Mouse (Mus musculus): ENCODE data around the gene Akap2. TPM values are rescaled to one million over a fixed set of nuclear protein-coding genes. Genes with fewer than 3 reads are reported as not detected.

The Akap2 gene
- polyA plus RNA-seq, 1 experiment from 2014 or later, result 28.2 TPM

- DNase-seq (ENCODE audit: low spot score), result peak; percentile 70
- Histone ChIP-seq H3K36me3 (ENCODE audit: control insufficient read depth, insufficient read depth, low read length) (peaks cover 12% of the 10 kb centered on the region), H3K4me1 (replicated peaks; ENCODE audit: control insufficient read depth, insufficient read depth, low read length) (peaks cover 33% of the 10 kb centered on the region), H3K9ac (ENCODE audit: low read length) (peak overlapping the region; percentile 60), H3K27ac (ENCODE audit: low read depth) (peak overlapping the region; percentile 95), H3K27me3 (replicated peaks; ENCODE audit: control insufficient read depth, insufficient read depth, low read length) (no peaks in the 10 kb centered on the region), H3K9me3 (ENCODE audit: control insufficient read depth, low read length) (no peaks in the 10 kb centered on the region), H3K4me2 (ENCODE audit: low read length) (peak overlapping the region; percentile 62), H3K4me3 (ENCODE audit: low read depth, low read length) (peak overlapping the region; percentile 47)
- ATAC-seq (replicated peaks; ENCODE audit: low FRiP score, low TSS enrichment, low read depth), result no peak
- 25% methylated on average over 12 of the region's 12 CpGs for WGBS
Observed at GRCm38 (mm10) chr4:57845541-57846210, 128.2 kb downstream of the Akap2 start.

- WGBS, result 20% methylated on average over 11 of the region's 12 CpGs
- peaks cover 37% of the 10 kb centered on the region for H3K4me1 ChIP-seq (replicated peaks; ENCODE audit: control insufficient read depth, insufficient read depth, low read length)
- peaks cover 12% of the 10 kb centered on the region for H3K36me3 ChIP-seq (ENCODE audit: control insufficient read depth, insufficient read depth, low read length)
- H3K9ac ChIP-seq (ENCODE audit: low read length), result peak overlapping the region; percentile 60
- H3K4me2 ChIP-seq (ENCODE audit: low read length), result peak overlapping the region; percentile 62
- peak overlapping the region; percentile 47 for H3K4me3 ChIP-seq (ENCODE audit: low read depth, low read length)
- ATAC-seq (replicated peaks; ENCODE audit: low FRiP score, low TSS enrichment, low read depth) (peak; percentile 38; the same call in 1 of the 2 replicates), DNase-seq (ENCODE audit: low spot score) (no peak)
- H3K27me3 ChIP-seq (replicated peaks; ENCODE audit: control insufficient read depth, insufficient read depth, low read length), result no peaks in the 10 kb centered on the region
- H3K9me3 ChIP-seq (ENCODE audit: control insufficient read depth, low read length), result no peaks in the 10 kb centered on the region
- H3K27ac ChIP-seq (ENCODE audit: low read depth), result peak overlapping the region; percentile 95
Observed at GRCm38 (mm10) chr4:57846381-57846990, 129.0 kb downstream of the Akap2 start.

GRCm38 (mm10) chr4:57846991-57847422, 129.6 kb downstream of the Akap2 start:
- H3K4me1 ChIP-seq (replicated peaks; ENCODE audit: control insufficient read depth, insufficient read depth, low read length), result peaks cover 40% of the 10 kb centered on the region

GRCm38 (mm10) chr4:57847676-57848075, 130.2 kb downstream of the Akap2 start:
- H3K9me3 ChIP-seq (ENCODE audit: control insufficient read depth, low read length), result no peaks in the 10 kb centered on the region
- H3K4me2 ChIP-seq (ENCODE audit: low read length), result peak overlapping the region; percentile 62
- ATAC-seq (replicated peaks; ENCODE audit: low FRiP score, low TSS enrichment, low read depth) (no peak), DNase-seq (ENCODE audit: low spot score) (no peak)
- peak overlapping the region; percentile 47 for H3K4me3 ChIP-seq (ENCODE audit: low read depth, low read length)
- peaks cover 40% of the 10 kb centered on the region for H3K4me1 ChIP-seq (replicated peaks; ENCODE audit: control insufficient read depth, insufficient read depth, low read length)
- H3K27ac ChIP-seq (ENCODE audit: low read depth), result peak overlapping the region; percentile 95
- peaks cover 12% of the 10 kb centered on the region for H3K36me3 ChIP-seq (ENCODE audit: control insufficient read depth, insufficient read depth, low read length)
- WGBS, result 82% methylated on average over 3 of the region's 3 CpGs
- 0 out of 2 replicates have a peak overlapping the region, but pooled peaks have one; percentile 11 for H3K9ac ChIP-seq (ENCODE audit: low read length)
- H3K27me3 ChIP-seq (replicated peaks; ENCODE audit: control insufficient read depth, insufficient read depth, low read length), result no peaks in the 10 kb centered on the region

More at GRCm38 (mm10) chr4:57846991-57847422, 129.6 kb downstream of the Akap2 start:
- Histone ChIP-seq H3K9me3 (ENCODE audit: control insufficient read depth, low read length) (no peaks in the 10 kb centered on the region), H3K27ac (ENCODE audit: low read depth) (peak overlapping the region; percentile 95), H3K4me2 (ENCODE audit: low read length) (peak overlapping the region; percentile 62), H3K27me3 (replicated peaks; ENCODE audit: control insufficient read depth, insufficient read depth, low read length) (no peaks in the 10 kb centered on the region), H3K4me3 (ENCODE audit: low read depth, low read length) (peak overlapping the region; percentile 47), H3K36me3 (ENCODE audit: control insufficient read depth, insufficient read depth, low read length) (peaks cover 12% of the 10 kb centered on the region), H3K9ac (ENCODE audit: low read length) (0 out of 2 replicates have a peak overlapping the region, but pooled peaks have one; percentile 11)
- WGBS, result 15% methylated on average over 8 of the region's 8 CpGs
- ATAC-seq (replicated peaks; ENCODE audit: low FRiP score, low TSS enrichment, low read depth) (peak; percentile 35), DNase-seq (ENCODE audit: low spot score) (peak; percentile 65)

GRCm38 (mm10) chr4:57849465-57849864, 132.0 kb downstream of the Akap2 start:
- H3K4me2 ChIP-seq (ENCODE audit: low read length), result no peak overlapping the region
- no peaks in the 10 kb centered on the region for H3K27me3 ChIP-seq (replicated peaks; ENCODE audit: control insufficient read depth, insufficient read depth, low read length)
- DNase-seq (ENCODE audit: low spot score), result no peak
- H3K9ac ChIP-seq (ENCODE audit: low read length), result no peak overlapping the region
- WGBS, result 71% methylated on average over 6 of the region's 6 CpGs
- peaks cover 13% of the 10 kb centered on the region for H3K36me3 ChIP-seq (ENCODE audit: control insufficient read depth, insufficient read depth, low read length)
- H3K27ac ChIP-seq (ENCODE audit: low read depth), result no peak overlapping the region
- no peak overlapping the region for H3K4me3 ChIP-seq (ENCODE audit: low read depth, low read length)
- no peaks in the 10 kb centered on the region for H3K9me3 ChIP-seq (ENCODE audit: control insufficient read depth, low read length)
- no peak for ATAC-seq (replicated peaks; ENCODE audit: low FRiP score, low TSS enrichment, low read depth)
- H3K4me1 ChIP-seq (replicated peaks; ENCODE audit: control insufficient read depth, insufficient read depth, low read length), result peaks cover 37% of the 10 kb centered on the region

GRCm38 (mm10) chr4:57851731-57852130, 134.3 kb downstream of the Akap2 start:
- peak; percentile 35 for DNase-seq (ENCODE audit: low spot score)
- Histone ChIP-seq H3K27ac (ENCODE audit: low read depth) (no peak overlapping the region), H3K27me3 (replicated peaks; ENCODE audit: control insufficient read depth, insufficient read depth, low read length) (no peaks in the 10 kb centered on the region), H3K4me1 (replicated peaks; ENCODE audit: control insufficient read depth, insufficient read depth, low read length) (peaks cover 22% of the 10 kb centered on the region), H3K9me3 (ENCODE audit: control insufficient read depth, low read length) (0 out of 2 replicates have a peak, but pooled peaks cover 4% of the 10 kb centered on the region), H3K36me3 (ENCODE audit: control insufficient read depth, insufficient read depth, low read length) (peaks cover 35% of the 10 kb centered on the region), H3K9ac (ENCODE audit: low read length) (no peak overlapping the region), H3K4me3 (ENCODE audit: low read depth, low read length) (no peak overlapping the region), H3K4me2 (ENCODE audit: low read length) (no peak overlapping the region)
- 81% methylated on average over 1 of the region's 1 CpGs for WGBS
- ATAC-seq (replicated peaks; ENCODE audit: low FRiP score, low TSS enrichment, low read depth), result no peak

- ATAC-seq (replicated peaks; ENCODE audit: low FRiP score, low TSS enrichment, low read depth), result no peak
Observed at GRCm38 (mm10) chr4:57852461-57853040, 135.1 kb downstream of the Akap2 start.

GRCm38 (mm10) chr4:57854181-57854580, 136.7 kb downstream of the Akap2 start:
- Histone ChIP-seq H3K9me3 (ENCODE audit: control insufficient read depth, low read length) (0 out of 2 replicates have a peak, but pooled peaks cover 6% of the 10 kb centered on the region), H3K4me1 (replicated peaks; ENCODE audit: control insufficient read depth, insufficient read depth, low read length) (peaks cover 7% of the 10 kb centered on the region), H3K9ac (ENCODE audit: low read length) (no peak overlapping the region), H3K27ac (ENCODE audit: low read depth) (no peak overlapping the region), H3K4me2 (ENCODE audit: low read length) (no peak overlapping the region), H3K4me3 (ENCODE audit: low read depth, low read length) (no peak overlapping the region), H3K36me3 (ENCODE audit: control insufficient read depth, insufficient read depth, low read length) (peaks cover 55% of the 10 kb centered on the region), H3K27me3 (replicated peaks; ENCODE audit: control insufficient read depth, insufficient read depth, low read length) (no peaks in the 10 kb centered on the region)
- DNase-seq (ENCODE audit: low spot score) (no peak), ATAC-seq (replicated peaks; ENCODE audit: low FRiP score, low TSS enrichment, low read depth) (no peak)
- 85% methylated on average over 6 of the region's 6 CpGs for WGBS

More at GRCm38 (mm10) chr4:57852461-57853040, 135.1 kb downstream of the Akap2 start:
- Histone ChIP-seq H3K4me1 (replicated peaks; ENCODE audit: control insufficient read depth, insufficient read depth, low read length) (peaks cover 15% of the 10 kb centered on the region), H3K9me3 (ENCODE audit: control insufficient read depth, low read length) (0 out of 2 replicates have a peak, but pooled peaks cover 6% of the 10 kb centered on the region), H3K27ac (ENCODE audit: low read depth) (no peak overlapping the region), H3K9ac (ENCODE audit: low read length) (no peak overlapping the region), H3K4me2 (ENCODE audit: low read length) (no peak overlapping the region), H3K4me3 (ENCODE audit: low read depth, low read length) (no peak overlapping the region), H3K27me3 (replicated peaks; ENCODE audit: control insufficient read depth, insufficient read depth, low read length) (no peaks in the 10 kb centered on the region), H3K36me3 (ENCODE audit: control insufficient read depth, insufficient read depth, low read length) (peaks cover 44% of the 10 kb centered on the region)
- peak; percentile 49 for DNase-seq (ENCODE audit: low spot score)
- WGBS, result 30% methylated on average over 9 of the region's 9 CpGs

Data from intestine, embryonic 14.5 days (tissue).